Mouse (Mus musculus): ENCODE measurements at regions not wholly inside any gene's neighbourhood (a gene's known extent, or its start where the extent isn't known, plus 50 kb on each side); places are given as distances from the start of the nearest gene placed in this dataset.

DNA sequence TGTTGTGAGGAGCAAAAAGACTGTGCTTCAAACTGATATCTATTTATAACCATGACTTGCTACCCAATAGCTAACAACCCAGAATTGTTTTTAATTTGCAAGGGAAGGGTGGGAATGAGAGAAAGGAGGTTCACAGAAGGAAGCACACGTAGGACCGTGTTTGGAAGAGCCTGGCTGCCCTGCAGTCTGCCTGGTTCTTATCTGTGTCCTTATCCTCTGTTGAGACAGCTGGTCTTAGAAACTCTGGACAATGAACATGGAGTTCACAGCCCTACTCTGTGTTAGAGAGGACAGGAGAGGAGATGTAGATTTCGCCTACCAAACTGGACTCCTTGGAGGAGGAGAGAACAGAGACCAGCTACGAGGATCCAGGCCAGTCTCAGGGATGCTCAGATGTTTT lies 141.5 kb upstream of the Jun start:
- TF ChIP-seq EP300 (IDR thresholded peaks at IDR 0.05; ENCODE audit: insufficient read depth, low read depth, low read length) (no peak), CTCF (IDR thresholded peaks at IDR 0.05) (no peak)
